8 mouse cellular contexts compared by ENCODE assay signal in genomic region chr10:111977584-111977983, GRCm38 (mm10). TPM values are rescaled to one million over a fixed set of nuclear protein-coding genes. Genes with fewer than 3 reads are reported as not detected.
DNase-seq lines count a peak whose midpoint lies in the region; ATAC-seq lines count a peak whose summit lies in the region.

No protein-coding gene starts in this region.

- H3K9me3 ChIP-seq in midbrain, embryonic 10.5 days (replicated peaks): no peaks in the 10 kb centered on the region
- H3K9me3 ChIP-seq in midbrain, embryonic 16.5 days (replicated peaks; ENCODE audit: control insufficient read depth, low read length, poor library complexity, severe bottlenecking): no peaks in the 10 kb centered on the region
- no peaks in the 10 kb centered on the region for H3K9me3 ChIP-seq in embryonic facial prominence, embryonic 14.5 days (ENCODE audit: control insufficient read depth, low read length)
- H3K9me3 ChIP-seq in liver, embryonic 13.5 days (replicated peaks): no peaks in the 10 kb centered on the region

- peaks cover 9% of the 10 kb centered on the region for H3K4me1 ChIP-seq in midbrain, embryonic 10.5 days
- H3K4me1 ChIP-seq in midbrain, embryonic 16.5 days (ENCODE audit: control insufficient read depth, insufficient read depth, low read length): peaks cover 8% of the 10 kb centered on the region
- H3K4me1 ChIP-seq in embryonic facial prominence, embryonic 14.5 days (ENCODE audit: control insufficient read depth, insufficient read depth, low read length): peaks cover 7% of the 10 kb centered on the region; the same call in 1 of the 2 replicates
- peaks cover 14% of the 10 kb centered on the region for H3K4me1 ChIP-seq in liver, embryonic 13.5 days (replicated peaks)

- DNase-seq in midbrain, embryonic 10.5 days (ENCODE audit: low spot score): peak; percentile 60
- peak; percentile 63 for DNase-seq in adrenal gland, postnatal 10 days
- peak; percentile 57 for DNase-seq in embryonic facial prominence, embryonic 14.5 days (ENCODE audit: low spot score)
- peak; percentile 77 for DNase-seq in kidney, adult 9 months
- peak; percentile 26 for DNase-seq in liver, embryonic 13.5 days
- peak; percentile 84 for DNase-seq in retina, embryonic 14.5 days (ENCODE audit: low spot score)
- peak; percentile 53 to 61 for DNase-seq in thymus, postnatal 36 days

- H3K27ac ChIP-seq in midbrain, embryonic 10.5 days (replicated peaks): no peak overlapping the region
- no peak overlapping the region for H3K27ac ChIP-seq in midbrain, embryonic 16.5 days (ENCODE audit: low read length)
- H3K27ac ChIP-seq in embryonic facial prominence, embryonic 14.5 days (replicated peaks; ENCODE audit: low read depth, low read length): no peak overlapping the region
- no peak overlapping the region for H3K27ac ChIP-seq in liver, embryonic 13.5 days

- H3K36me3 ChIP-seq in midbrain, embryonic 10.5 days: peaks cover 71% of the 10 kb centered on the region
- H3K36me3 ChIP-seq in midbrain, embryonic 16.5 days (ENCODE audit: control insufficient read depth, insufficient read depth, low read length): peaks cover 5% of the 10 kb centered on the region
- H3K36me3 ChIP-seq in embryonic facial prominence, embryonic 14.5 days (ENCODE audit: control insufficient read depth, insufficient read depth, low read length): peaks cover 48% of the 10 kb centered on the region
- H3K36me3 ChIP-seq in liver, embryonic 13.5 days: peaks cover 58% of the 10 kb centered on the region

- ATAC-seq in midbrain, embryonic 16.5 days: no peak
- ATAC-seq in embryonic facial prominence, embryonic 14.5 days (ENCODE audit: low read depth): 0 out of 2 replicates have a peak, but pooled peaks have one; percentile 19
- no peak for ATAC-seq in liver, embryonic 13.5 days (ENCODE audit: low read depth)

- H3K27me3 ChIP-seq in midbrain, embryonic 10.5 days (ENCODE audit: low read depth, poor library complexity, severe bottlenecking): no peaks in the 10 kb centered on the region
- H3K27me3 ChIP-seq in midbrain, embryonic 16.5 days (ENCODE audit: control insufficient read depth, insufficient read depth, low read depth, low read length): no peaks in the 10 kb centered on the region
- no peaks in the 10 kb centered on the region for H3K27me3 ChIP-seq in embryonic facial prominence, embryonic 14.5 days (replicated peaks; ENCODE audit: control insufficient read depth, insufficient read depth, low read length)
- no peaks in the 10 kb centered on the region for H3K27me3 ChIP-seq in liver, embryonic 13.5 days

- no peak overlapping the region for H3K4me3 ChIP-seq in midbrain, embryonic 10.5 days
- H3K4me3 ChIP-seq in midbrain, embryonic 16.5 days (ENCODE audit: low read depth, low read length): no peak overlapping the region
- H3K4me3 ChIP-seq in embryonic facial prominence, embryonic 14.5 days (ENCODE audit: low read depth, low read length): no peak overlapping the region
- H3K4me3 ChIP-seq in liver, embryonic 13.5 days (replicated peaks): no peak overlapping the region

- 45% methylated on average over 5 of the region's 5 CpGs for WGBS in midbrain, embryonic 10.5 days
- 36% methylated on average over 5 of the region's 5 CpGs for WGBS in midbrain, embryonic 16.5 days
- WGBS in embryonic facial prominence, embryonic 14.5 days: 33% methylated on average over 5 of the region's 5 CpGs
- WGBS in liver, embryonic 13.5 days (ENCODE audit: insufficient replicate concordance): 38% methylated on average over 5 of the region's 5 CpGs

- no peak overlapping the region for H3K9ac ChIP-seq in midbrain, embryonic 16.5 days (ENCODE audit: low read depth, low read length)
- no peak overlapping the region for H3K9ac ChIP-seq in embryonic facial prominence, embryonic 14.5 days (ENCODE audit: low read depth, low read length)
- no peak overlapping the region for H3K9ac ChIP-seq in liver, embryonic 13.5 days

- H3K4me2 ChIP-seq in midbrain, embryonic 16.5 days (ENCODE audit: low read length): no peak overlapping the region
- H3K4me2 ChIP-seq in embryonic facial prominence, embryonic 14.5 days (ENCODE audit: low read depth, low read length): no peak overlapping the region
- no peak overlapping the region for H3K4me2 ChIP-seq in liver, embryonic 13.5 days

RNA-seq across cellular contexts. Expression of gene Krr1, which starts 5.1 kb away (rescaled TPM):
- polyA plus RNA-seq in midbrain, embryonic 10.5 days (2016; fragmentation: Nextera tagmentation; extraction: Ambion mirVana): 58.8 and 59.9 TPM in 2 replicates
- polyA plus RNA-seq in midbrain, embryonic 16.5 days (2015; fragmentation: Nextera tagmentation; extraction: Ambion mirVana): 40.4 and 43.8 TPM in 2 replicates
- total RNA-seq in adrenal gland, postnatal 10 days (2021): 10 to 100 TPM; 27.6 to 28.6 TPM
- 36.8 and 45.9 TPM in 2 replicates for polyA plus RNA-seq in embryonic facial prominence, embryonic 14.5 days (2014; fragmentation: Nextera tagmentation; extraction: Ambion mirVana)
- 27.5 and 37.6 TPM in 2 replicates for polyA plus RNA-seq in liver, embryonic 13.5 days (2015; fragmentation: Nextera tagmentation; extraction: Ambion mirVana)

RNA-seq across cellular contexts. Expression of gene Glipr1, which starts 24.8 kb away (rescaled TPM):
- polyA plus RNA-seq in midbrain, embryonic 10.5 days (2016; fragmentation: Nextera tagmentation; extraction: Ambion mirVana): 0.77 and 1.2 TPM in 2 replicates
- 0.47 and 0.82 TPM in 2 replicates for polyA plus RNA-seq in midbrain, embryonic 16.5 days (2015; fragmentation: Nextera tagmentation; extraction: Ambion mirVana)
- total RNA-seq in adrenal gland, postnatal 10 days (2021): 1 to 10 TPM; 1.5 to 2.4 TPM
- 3.5 and 3.7 TPM in 2 replicates for polyA plus RNA-seq in embryonic facial prominence, embryonic 14.5 days (2014; fragmentation: Nextera tagmentation; extraction: Ambion mirVana)
- polyA plus RNA-seq in liver, embryonic 13.5 days (2015; fragmentation: Nextera tagmentation; extraction: Ambion mirVana): 8.6 and 8.7 TPM in 2 replicates

Comparison
In these comparisons a context has a peak if more than half of its experiments do, and no peak if none do; other contexts are left out.
1. DNase-seq: peak in every context shown above with its lines; median percentile 84 in retina, embryonic 14.5 days; 77 in kidney, adult 9 months; 63 in adrenal gland, postnatal 10 days; 60 in midbrain, embryonic 10.5 days; 57 in embryonic facial prominence, embryonic 14.5 days; 57 in thymus, postnatal 36 days; 26 in liver, embryonic 13.5 days.